Mouse (Mus musculus): ENCODE measurements around the gene Atp8a2. TPM values are rescaled to one million over a fixed set of nuclear protein-coding genes. Genes with fewer than 3 reads are reported as not detected.

Gene Atp8a2
- polyA plus RNA-seq, 1 experiment from 2014 or later = 4.9 TPM

DNA sequence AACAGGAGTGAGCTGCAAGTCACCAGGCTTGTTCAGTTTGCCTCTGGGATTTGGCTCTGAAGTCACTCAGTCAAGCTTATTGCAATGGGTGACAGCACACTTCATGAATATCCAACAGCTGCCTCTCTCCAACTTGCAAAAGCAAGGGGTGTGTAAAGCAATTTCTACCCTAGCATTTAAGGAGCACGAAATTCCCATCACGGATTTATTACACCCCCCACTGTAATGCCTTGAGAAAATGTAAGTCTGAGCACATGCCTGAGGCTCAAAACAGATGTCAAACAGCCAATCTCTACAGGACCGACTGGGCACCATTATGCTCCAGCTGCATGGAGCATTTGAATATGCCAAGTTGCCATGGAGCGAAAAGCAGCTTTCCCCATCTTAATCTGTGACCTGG, 334.6 kb downstream of the Atp8a2 start:
- no peaks in the 10 kb centered on the region for H3K36me3 ChIP-seq (ENCODE audit: control insufficient read depth, insufficient read depth, low read length)
- 82% methylated on average over 4 of the region's 4 CpGs for WGBS
- no peak for DNase-seq (ENCODE audit: low spot score)
- H3K27ac ChIP-seq (ENCODE audit: low read depth, low read length) = no peak overlapping the region
- no peak overlapping the region for H3K9ac ChIP-seq (ENCODE audit: low read length)
- no peak for ATAC-seq (replicated peaks; ENCODE audit: low FRiP score)
- H3K4me1 ChIP-seq (replicated peaks; ENCODE audit: control insufficient read depth, insufficient read depth, low read length) = no peaks in the 10 kb centered on the region; the same call in 1 of the 2 replicates
- no peaks in the 10 kb centered on the region; the same call in 1 of the 2 replicates for H3K9me3 ChIP-seq (ENCODE audit: control insufficient read depth, low read length)
- no peaks in the 10 kb centered on the region for H3K27me3 ChIP-seq (ENCODE audit: control insufficient read depth, insufficient read depth, low read length)
- no peak overlapping the region for H3K4me3 ChIP-seq (ENCODE audit: low read depth, low read length)
- no peak overlapping the region for H3K4me2 ChIP-seq (ENCODE audit: low read depth, low read length, severe bottlenecking)

GRCm38 (mm10) chr14:59859830-59860229, 337.1 kb downstream of the Atp8a2 start:
- WGBS = 93% methylated on average over 11 of the region's 11 CpGs
- no peaks in the 10 kb centered on the region; the same call in 1 of the 2 replicates for H3K9me3 ChIP-seq (ENCODE audit: control insufficient read depth, low read length)
- H3K9ac ChIP-seq (ENCODE audit: low read length) = no peak overlapping the region
- no peak for DNase-seq (ENCODE audit: low spot score)
- H3K4me3 ChIP-seq (ENCODE audit: low read depth, low read length) = no peak overlapping the region
- no peaks in the 10 kb centered on the region for H3K36me3 ChIP-seq (ENCODE audit: control insufficient read depth, insufficient read depth, low read length)
- no peak overlapping the region for H3K4me2 ChIP-seq (ENCODE audit: low read depth, low read length, severe bottlenecking)
- H3K27me3 ChIP-seq (ENCODE audit: control insufficient read depth, insufficient read depth, low read length) = no peaks in the 10 kb centered on the region
- no peaks in the 10 kb centered on the region for H3K4me1 ChIP-seq (replicated peaks; ENCODE audit: control insufficient read depth, insufficient read depth, low read length)
- no peak for ATAC-seq (replicated peaks; ENCODE audit: low FRiP score)
- no peak overlapping the region for H3K27ac ChIP-seq (ENCODE audit: low read depth, low read length)

GRCm38 (mm10) chr14:59858501-59859225, 338.3 kb downstream of the Atp8a2 start:
- Histone ChIP-seq H3K9me3 (ENCODE audit: control insufficient read depth, low read length) (no peaks in the 10 kb centered on the region; the same call in 1 of the 2 replicates), H3K36me3 (ENCODE audit: control insufficient read depth, insufficient read depth, low read length) (no peaks in the 10 kb centered on the region), H3K4me1 (replicated peaks; ENCODE audit: control insufficient read depth, insufficient read depth, low read length) (no peaks in the 10 kb centered on the region), H3K4me3 (ENCODE audit: low read depth, low read length) (no peak overlapping the region), H3K27me3 (ENCODE audit: control insufficient read depth, insufficient read depth, low read length) (no peaks in the 10 kb centered on the region), H3K27ac (ENCODE audit: low read depth, low read length) (no peak overlapping the region), H3K9ac (ENCODE audit: low read length) (no peak overlapping the region), H3K4me2 (ENCODE audit: low read depth, low read length, severe bottlenecking) (no peak overlapping the region)
- no peak for DNase-seq (ENCODE audit: low spot score)
- 93% methylated on average over 6 of the region's 6 CpGs for WGBS
- no peak for ATAC-seq (replicated peaks; ENCODE audit: low FRiP score)

DNA sequence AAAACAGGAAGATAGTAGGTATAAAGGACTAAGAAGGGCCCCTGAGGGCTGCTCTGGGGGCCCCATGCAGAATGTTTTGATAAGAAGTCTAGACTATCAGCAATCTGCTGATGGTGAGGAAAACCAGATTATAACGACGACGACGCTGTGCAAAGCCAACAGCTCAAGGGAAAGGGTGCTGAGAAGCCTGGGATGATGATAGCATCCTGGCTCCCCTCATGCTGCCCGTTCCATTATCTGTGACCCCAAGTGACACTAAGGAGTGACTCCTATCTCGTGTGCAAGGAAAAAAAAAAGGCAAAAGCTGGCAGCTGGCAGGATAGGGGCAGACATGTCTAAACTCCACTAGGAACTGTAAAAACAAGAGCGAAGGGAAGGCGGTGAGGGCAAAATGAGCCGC, 343.8 kb downstream of the Atp8a2 start:
- H3K4me1 ChIP-seq (replicated peaks; ENCODE audit: control insufficient read depth, insufficient read depth, low read length) = no peaks in the 10 kb centered on the region
- DNase-seq (ENCODE audit: low spot score) (no peak), ATAC-seq (replicated peaks; ENCODE audit: low FRiP score) (no peak)
- no peak overlapping the region for H3K27ac ChIP-seq (ENCODE audit: low read depth, low read length)
- WGBS = 64% methylated on average over 9 of the region's 9 CpGs
- no peak overlapping the region for H3K4me2 ChIP-seq (ENCODE audit: low read depth, low read length, severe bottlenecking)
- no peaks in the 10 kb centered on the region; the same call in 1 of the 2 replicates for H3K9me3 ChIP-seq (ENCODE audit: control insufficient read depth, low read length)
- H3K9ac ChIP-seq (ENCODE audit: low read length) = no peak overlapping the region
- H3K4me3 ChIP-seq (ENCODE audit: low read depth, low read length) = no peak overlapping the region
- H3K27me3 ChIP-seq (ENCODE audit: control insufficient read depth, insufficient read depth, low read length) = no peaks in the 10 kb centered on the region
- no peaks in the 10 kb centered on the region for H3K36me3 ChIP-seq (ENCODE audit: control insufficient read depth, insufficient read depth, low read length)

DNA sequence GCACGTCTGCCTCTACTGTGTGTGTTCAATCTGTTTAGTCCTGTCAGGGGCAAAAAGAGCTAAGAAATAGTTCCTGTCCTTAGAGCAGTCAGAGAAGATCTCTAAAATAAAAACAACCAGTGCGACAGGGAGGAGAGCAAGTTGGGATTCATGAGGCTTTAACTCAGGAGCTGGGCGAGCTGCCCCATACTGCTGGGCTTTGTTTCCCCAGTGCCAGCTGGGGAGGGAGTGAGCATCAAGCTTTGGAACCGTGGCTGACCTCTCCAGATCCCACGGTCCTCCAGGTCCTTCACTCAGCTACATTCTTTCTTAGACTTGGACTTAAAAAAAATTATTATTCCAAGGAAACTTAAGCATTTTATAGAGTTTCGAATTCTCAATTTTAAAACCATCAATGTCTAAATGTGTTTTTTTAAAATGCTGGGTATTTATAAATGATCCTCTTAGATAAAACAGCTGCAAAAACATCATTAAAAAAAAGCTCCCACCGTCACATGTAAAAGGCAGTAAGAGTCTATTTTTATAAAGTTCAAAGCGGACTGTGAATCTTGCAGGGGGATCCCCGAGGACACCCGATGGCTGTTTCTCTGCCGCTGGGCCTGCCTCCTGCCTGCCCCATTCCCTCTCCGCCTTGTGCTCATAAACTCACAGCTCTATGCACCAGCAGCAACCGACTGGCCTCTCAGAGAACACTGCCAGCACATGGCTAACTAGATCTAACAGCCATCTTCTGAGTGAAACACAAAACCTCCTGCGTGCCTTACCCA, 350.2 kb downstream of the Atp8a2 start:
- Histone ChIP-seq H3K4me1 (replicated peaks; ENCODE audit: control insufficient read depth, insufficient read depth, low read length) (no peaks in the 10 kb centered on the region), H3K27me3 (ENCODE audit: control insufficient read depth, insufficient read depth, low read length) (no peaks in the 10 kb centered on the region), H3K4me3 (ENCODE audit: low read depth, low read length) (no peak overlapping the region), H3K36me3 (ENCODE audit: control insufficient read depth, insufficient read depth, low read length) (no peaks in the 10 kb centered on the region), H3K27ac (ENCODE audit: low read depth, low read length) (no peak overlapping the region), H3K9me3 (ENCODE audit: control insufficient read depth, low read length) (no peaks in the 10 kb centered on the region), H3K4me2 (ENCODE audit: low read depth, low read length, severe bottlenecking) (no peak overlapping the region), H3K9ac (ENCODE audit: low read length) (no peak overlapping the region)
- WGBS = 35% methylated on average over 14 of the region's 14 CpGs
- no peak for ATAC-seq (replicated peaks; ENCODE audit: low FRiP score)
- DNase-seq (ENCODE audit: low spot score) = no peak

- Histone ChIP-seq H3K4me2 (ENCODE audit: low read depth, low read length, severe bottlenecking) (no peak overlapping the region), H3K9ac (ENCODE audit: low read length) (no peak overlapping the region), H3K9me3 (ENCODE audit: control insufficient read depth, low read length) (no peaks in the 10 kb centered on the region), H3K27me3 (ENCODE audit: control insufficient read depth, insufficient read depth, low read length) (no peaks in the 10 kb centered on the region), H3K4me1 (replicated peaks; ENCODE audit: control insufficient read depth, insufficient read depth, low read length) (no peaks in the 10 kb centered on the region), H3K27ac (ENCODE audit: low read depth, low read length) (no peak overlapping the region), H3K4me3 (ENCODE audit: low read depth, low read length) (no peak overlapping the region), H3K36me3 (ENCODE audit: control insufficient read depth, insufficient read depth, low read length) (no peaks in the 10 kb centered on the region)
- DNase-seq (ENCODE audit: low spot score) (no peak), ATAC-seq (replicated peaks; ENCODE audit: low FRiP score) (no peak)
- 84% methylated on average over 6 of the region's 6 CpGs for WGBS
These were observed 353.6 kb downstream of the Atp8a2 start for GRCm38 (mm10) chr14:59843264-59843942.

- Histone ChIP-seq H3K4me3 (ENCODE audit: low read depth, low read length) (no peak overlapping the region), H3K27me3 (ENCODE audit: control insufficient read depth, insufficient read depth, low read length) (no peaks in the 10 kb centered on the region), H3K36me3 (ENCODE audit: control insufficient read depth, insufficient read depth, low read length) (no peaks in the 10 kb centered on the region), H3K9ac (ENCODE audit: low read length) (no peak overlapping the region), H3K9me3 (ENCODE audit: control insufficient read depth, low read length) (no peaks in the 10 kb centered on the region), H3K27ac (ENCODE audit: low read depth, low read length) (no peak overlapping the region), H3K4me2 (ENCODE audit: low read depth, low read length, severe bottlenecking) (no peak overlapping the region), H3K4me1 (replicated peaks; ENCODE audit: control insufficient read depth, insufficient read depth, low read length) (no peaks in the 10 kb centered on the region)
- DNase-seq (ENCODE audit: low spot score) (no peak), ATAC-seq (replicated peaks; ENCODE audit: low FRiP score) (no peak)
- WGBS = 84% methylated on average over 14 of the region's 14 CpGs
These were observed 356.8 kb downstream of the Atp8a2 start for GRCm38 (mm10) chr14:59839951-59840720.

Measured in forebrain, embryonic 11.5 days (tissue).